Mouse (Mus musculus): ENCODE data around the gene Atp23.

Atp23 gene

GRCm38 (mm10) chr10:126900821-126901487 is at the start of gene Atp23:
Gene Atp23 (minus strand): TSS chr10:126901355.
- in situ Hi-C loops (cut with MseI, MboI), result no loop called here

DNA sequence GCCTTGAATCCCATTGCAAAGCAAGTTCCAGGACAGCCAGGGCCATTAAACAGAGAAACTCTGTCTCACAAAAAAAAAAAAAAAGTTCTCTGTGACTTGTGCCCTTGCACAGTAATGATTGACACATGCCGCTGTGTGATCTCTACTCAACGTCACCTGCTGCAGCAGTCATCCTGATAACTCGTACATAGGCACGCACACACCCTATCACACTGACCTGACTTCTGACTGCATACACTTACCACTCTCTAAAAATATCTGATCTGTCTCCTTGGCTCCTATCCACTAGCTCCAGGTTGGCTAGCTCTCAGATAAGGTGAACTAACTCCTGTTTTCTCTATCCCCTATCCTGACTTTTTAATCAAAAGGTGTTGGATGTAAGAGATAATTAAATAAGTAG is 49.4 kb upstream of the Atp23 start:
- in situ Hi-C loops (cut with MseI, MboI), result no loop called here

DNA sequence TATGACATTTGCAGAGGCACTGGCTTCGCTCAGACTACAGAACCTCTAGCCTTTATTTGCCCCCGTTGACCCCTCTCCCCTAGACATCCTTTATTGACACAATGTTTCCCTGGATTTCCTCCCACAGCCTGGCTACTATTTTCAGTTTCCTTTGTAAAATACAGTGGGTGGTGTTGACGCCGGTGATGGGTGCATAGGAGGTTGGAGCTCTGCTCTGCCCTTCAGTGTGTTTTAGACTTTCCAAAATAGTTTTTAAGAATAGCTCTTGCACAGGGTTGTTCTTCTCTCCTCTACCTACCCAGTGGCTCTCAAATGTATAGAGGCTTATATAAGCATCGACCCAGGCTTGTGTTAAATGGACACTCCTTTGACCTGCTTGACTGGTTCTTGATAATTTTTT is 48.7 kb upstream of the Atp23 start:
- in situ Hi-C loops (cut with MseI, MboI), result no loop called here

DNA sequence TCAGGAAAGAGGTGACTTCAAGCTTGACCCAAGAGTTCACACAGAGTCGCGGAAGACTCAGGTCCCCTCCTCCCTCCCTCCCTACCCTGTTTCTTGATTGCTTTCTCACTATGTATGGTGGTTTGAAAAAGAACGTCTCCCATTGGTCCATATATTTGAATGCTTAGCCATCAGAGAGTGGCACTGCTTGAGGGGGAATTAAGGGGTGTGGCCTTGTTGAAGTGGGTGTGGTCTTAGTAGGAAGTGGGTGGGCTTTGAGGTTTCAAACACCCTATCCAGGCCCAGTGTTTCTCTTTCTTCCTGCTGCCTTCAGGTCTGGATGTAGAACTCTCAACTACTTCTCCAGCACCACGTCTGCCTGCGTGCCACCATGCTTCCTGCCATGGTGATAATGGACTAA is 44.4 kb upstream of the Atp23 start:
- in situ Hi-C loops (cut with MseI, MboI), result no loop called here

- in situ Hi-C loops (cut with MseI, MboI), result no loop called here
Measured at GRCm38 (mm10) chr10:126940949-126941348, 39.8 kb upstream of the Atp23 start.

DNA sequence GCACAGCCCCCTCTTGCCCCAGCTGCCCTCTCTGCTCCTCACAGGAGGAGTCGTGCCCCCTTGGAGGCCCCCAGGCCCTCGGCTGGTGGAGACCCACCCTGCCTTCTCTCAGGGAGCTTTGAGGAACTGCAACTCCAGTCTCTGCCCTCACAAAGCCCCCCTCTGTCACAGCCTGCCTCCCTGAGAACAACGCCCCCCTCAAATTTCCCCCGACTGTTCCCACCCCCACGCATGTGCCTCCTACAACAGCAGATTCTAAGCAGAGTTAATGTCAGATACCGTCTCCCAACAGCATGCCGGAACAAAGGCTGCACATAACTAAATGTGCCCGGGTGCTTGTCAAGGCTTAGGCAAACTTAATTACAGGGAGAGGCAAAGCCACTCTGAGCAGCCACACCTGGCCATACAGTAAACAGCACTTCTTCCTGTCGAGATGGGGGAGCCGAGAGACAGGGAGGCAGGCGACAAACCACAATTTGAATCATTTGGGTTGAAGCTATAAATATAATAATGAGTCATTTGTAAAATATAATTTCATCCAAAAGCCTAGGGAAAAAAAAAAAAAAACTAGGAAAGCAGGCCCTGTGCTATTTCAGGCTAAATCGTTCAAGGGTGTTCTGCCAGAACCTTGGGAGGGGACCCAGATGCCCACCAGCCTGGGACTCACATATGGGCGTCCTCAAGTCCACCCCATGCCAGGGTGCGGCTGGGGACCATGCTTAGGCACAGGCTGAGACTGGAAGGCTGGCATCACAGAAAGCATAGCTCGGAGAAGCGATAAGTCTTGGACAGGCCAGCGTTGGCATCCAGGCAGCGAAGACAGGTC is 34.6 kb upstream of the Atp23 start:
- in situ Hi-C loops (cut with MseI, MboI), result no loop called here

DNA sequence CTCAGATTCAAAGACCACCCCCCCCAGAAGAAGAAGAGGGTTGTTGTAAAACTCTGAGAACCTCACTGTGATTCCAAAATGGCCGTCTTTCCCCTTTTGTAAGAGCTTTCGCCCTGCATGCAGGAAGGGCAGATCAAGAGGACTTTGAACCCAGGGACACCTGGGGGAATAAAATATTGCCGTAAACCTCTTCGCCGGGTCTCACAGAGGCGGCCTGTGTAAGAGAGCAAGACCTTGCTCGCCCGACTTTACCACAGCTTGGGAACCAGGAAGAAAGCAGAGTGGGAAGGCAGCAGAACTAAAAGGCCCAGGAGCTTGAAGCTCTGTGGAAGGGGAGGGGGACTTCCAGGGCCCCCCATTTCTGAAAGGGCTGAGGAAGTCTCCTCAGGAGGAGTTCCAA is 34.0 kb upstream of the Atp23 start:
- in situ Hi-C loops (cut with MseI, MboI), result no loop called here

GRCm38 (mm10) chr10:126934561-126934960 is 33.4 kb upstream of the Atp23 start:
- in situ Hi-C loops (cut with MseI, MboI), result no loop called here

GRCm38 (mm10) chr10:126931760-126932139 is 30.6 kb upstream of the Atp23 start:
- in situ Hi-C loops (cut with MseI, MboI), result no loop called here

- in situ Hi-C loops (cut with MseI, MboI), result no loop called here
Measured at GRCm38 (mm10) chr10:126931123-126931759, 30.1 kb upstream of the Atp23 start.

GRCm38 (mm10) chr10:126930270-126931121 is 29.3 kb upstream of the Atp23 start:
- in situ Hi-C loops (cut with MseI, MboI), result no loop called here

DNA sequence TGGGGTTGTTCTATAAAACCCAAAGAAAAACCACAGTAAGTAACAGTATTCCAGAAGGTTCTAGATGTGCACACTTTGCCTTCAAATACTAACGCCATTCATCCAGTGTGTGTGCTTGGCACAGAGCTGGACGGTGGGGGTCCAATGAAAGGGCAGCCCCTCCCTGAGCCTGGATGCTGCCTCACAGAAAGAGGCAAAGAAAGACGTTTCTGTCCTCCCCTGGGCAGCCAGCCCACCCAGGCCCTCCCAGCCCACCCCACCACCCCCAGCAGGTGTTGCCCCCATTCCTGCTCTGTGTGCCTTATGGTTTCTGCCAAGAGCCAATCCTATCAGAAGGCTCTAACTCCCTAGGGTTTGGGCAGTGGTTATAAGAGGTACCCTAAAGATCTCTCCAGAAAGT is 28.4 kb upstream of the Atp23 start:
- in situ Hi-C loops (cut with MseI, MboI), result no loop called here

GRCm38 (mm10) chr10:126928819-126929206 is 27.7 kb upstream of the Atp23 start:
- in situ Hi-C loops (cut with MseI, MboI), result no loop called here

DNA sequence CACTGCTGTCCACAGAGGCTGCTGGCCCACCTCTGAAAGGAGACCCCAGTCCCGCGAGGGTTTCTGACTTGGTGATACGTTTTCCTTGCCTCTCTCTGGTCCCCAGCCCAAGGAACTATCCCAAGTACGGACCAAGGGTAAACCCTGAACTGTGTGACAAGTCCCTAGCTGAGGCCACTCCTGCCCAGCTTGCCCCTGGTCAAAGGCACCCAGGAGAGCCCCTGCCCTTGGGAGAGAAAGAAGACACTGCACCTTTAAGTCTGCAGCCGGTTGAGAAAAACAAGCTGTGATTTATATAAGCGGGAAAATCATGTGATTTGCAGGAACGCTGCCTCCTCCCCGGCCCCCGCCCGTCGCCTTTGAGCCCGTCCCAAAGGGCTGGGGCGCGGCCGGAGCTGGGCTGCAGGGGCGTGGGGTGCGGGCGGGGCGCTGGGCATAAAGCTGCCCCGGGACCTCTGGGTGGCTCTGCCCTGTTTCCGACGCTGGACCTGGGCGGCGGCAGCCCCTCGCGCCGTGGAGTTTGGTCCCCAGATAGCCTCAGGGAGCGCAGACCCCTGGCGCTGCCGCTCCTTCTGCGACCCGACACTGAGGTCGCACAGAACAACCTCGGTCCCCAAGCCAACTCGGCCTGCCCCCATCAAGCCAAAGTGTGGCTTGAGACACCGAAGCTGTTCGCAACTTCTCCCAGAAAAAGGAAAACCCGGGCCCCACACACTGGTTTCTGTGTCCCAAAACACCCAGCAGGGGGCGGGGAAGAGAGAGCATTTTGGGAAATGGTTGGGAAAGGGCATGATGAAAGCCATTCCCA is 27.1 kb upstream of the Atp23 start:
- in situ Hi-C loops (cut with MseI, MboI), result no loop called here

DNA sequence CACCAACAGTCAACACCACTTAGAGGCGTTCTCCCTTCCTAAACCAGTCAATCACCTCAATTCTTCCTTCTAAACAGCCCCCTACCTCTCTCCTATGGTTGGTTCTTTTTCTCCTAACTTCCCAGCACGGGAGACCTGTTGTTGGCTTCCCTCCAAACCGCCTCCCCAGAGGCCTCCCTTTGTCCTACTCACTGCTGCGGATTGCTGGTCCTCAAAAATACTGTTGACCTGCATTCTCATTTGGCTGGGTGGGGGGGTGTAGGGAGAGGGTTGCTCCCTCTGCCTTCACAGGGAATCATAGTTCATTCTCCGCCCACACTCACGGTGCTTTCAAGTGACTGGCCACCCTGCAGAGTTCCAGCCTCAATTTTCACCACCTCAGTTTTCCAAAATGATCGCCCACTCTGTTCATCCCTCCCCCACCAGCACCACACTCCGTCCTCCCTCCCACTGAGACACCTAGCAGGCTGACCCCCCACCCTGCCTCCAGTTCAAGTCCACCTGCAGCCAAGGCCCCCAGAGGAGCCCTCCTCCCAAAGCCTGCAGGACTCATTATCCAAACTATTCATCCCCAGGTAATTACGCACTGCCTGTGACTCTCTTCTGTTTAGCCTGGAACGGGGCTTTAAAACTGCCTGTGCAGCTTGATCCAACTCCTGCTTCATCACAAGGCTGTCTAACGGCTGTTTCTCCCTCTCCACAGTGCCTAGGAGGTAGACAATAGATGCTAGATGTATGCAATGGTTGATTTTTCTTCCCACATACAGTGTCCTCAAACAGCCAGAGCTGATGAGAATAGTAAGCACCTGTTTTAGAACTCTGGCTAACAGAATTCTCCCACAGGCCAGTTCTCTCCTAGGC is 26.2 kb upstream of the Atp23 start:
- in situ Hi-C loops (cut with MseI, MboI), result no loop called here

- in situ Hi-C loops (cut with MseI, MboI), result no loop called here
Measured at GRCm38 (mm10) chr10:126925391-126925790, 24.2 kb upstream of the Atp23 start.

DNA sequence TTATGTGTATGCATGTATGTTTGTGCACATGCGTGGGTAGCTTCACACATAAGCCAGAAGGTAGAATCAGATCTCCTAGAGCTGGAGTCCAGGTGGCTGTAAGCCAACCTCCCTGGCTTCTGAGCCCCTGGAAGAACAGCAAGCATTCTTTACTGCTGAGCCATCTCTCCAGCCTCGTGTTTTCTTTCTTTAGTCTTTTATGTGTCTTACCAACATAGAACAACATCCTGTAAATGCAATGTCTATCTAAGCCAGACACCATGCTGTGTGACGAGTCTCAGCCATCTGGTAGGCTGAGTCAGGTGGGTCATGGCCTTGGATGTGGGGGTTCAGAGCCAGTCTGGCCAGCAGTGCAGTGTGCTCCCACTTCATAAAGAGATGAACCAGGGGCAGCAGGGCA is 22.9 kb upstream of the Atp23 start:
- in situ Hi-C loops (cut with MseI, MboI), result no loop called here

DNA sequence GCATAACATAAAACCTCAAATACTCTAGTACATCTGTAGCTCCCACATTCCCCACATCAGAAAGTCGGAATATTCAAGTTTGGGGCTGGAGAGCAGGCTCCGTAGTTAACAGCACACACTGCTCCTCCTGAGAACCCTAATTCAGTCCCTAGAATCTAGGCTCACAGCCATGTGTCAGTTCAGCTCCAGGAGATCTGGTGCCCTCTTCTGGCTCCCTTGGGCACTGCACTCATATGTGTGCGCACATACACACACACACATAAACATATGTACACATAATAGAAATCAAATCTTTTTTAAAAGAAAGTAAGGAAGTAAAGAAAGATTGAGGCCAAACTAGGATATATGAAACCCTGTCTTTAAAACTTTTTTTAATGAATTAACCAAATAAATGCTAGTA is 19.1 kb upstream of the Atp23 start:
- in situ Hi-C loops (cut with MseI, MboI), result no loop called here

DNA sequence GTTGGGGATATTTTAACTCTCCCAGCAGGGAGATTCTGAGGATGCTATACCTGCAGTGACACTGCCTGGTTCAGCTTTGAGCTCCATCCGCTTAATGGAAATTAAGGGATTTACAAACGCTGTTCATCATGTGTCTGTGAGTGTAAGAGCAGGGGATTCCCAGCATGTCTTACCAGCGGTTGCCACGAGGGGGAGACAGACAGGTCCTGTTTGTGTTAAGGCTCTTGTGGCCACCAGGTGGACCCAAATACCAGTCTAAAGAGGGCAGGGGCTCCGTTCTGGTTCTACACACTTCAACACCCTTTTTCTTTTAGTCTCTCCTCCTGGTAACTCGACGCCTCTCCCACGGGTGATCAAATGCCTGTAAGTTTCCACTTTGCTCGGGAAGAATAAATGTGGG is 17.9 kb upstream of the Atp23 start:
- in situ Hi-C loops (cut with MseI, MboI), result loop anchor here (5.0 kb wide), 1 partner anchor 73 kb away; no protein-coding TSS in a partner anchor

DNA sequence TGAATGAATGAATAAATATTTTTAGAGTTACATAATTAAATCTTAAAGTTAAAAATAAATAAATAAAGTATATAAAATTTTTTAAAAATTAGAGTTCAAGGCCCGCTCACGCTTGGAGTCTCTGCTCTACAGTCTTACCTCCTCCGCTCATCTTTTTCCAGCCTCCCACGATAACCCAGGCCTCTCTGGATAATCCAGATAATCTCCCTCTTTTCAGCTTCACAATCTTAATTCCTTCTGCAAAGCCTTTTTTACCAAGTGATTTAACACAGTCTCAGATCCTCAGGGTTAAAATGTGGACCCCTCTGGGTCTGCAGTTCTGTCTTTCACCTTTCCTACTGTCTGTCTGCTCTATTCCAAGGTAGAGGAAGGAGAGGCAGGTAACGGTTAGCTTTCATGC is 13.1 kb upstream of the Atp23 start:
- in situ Hi-C loops (cut with MseI, MboI), result no loop called here
